Mouse (Mus musculus): Measurements from ENCODE around the gene 2700097O09Rik.
"Not testable (repeated sequence)": the region's sequence is repeated elsewhere in the genome, so short reads cannot be mapped to it uniquely, and the experiment has no call there.

The 2700097O09Rik gene

GRCm38 (mm10) chr12:55079726-55080600, at the start of gene 2700097O09Rik, which contains the start of gene Srp54a:
TSS of gene 2700097O09Rik (minus strand) at chr12:55080110.
TSS of gene Srp54a (plus strand) at chr12:55080262.
- peak; percentile 95 to 97 for DNase-seq

GRCm38 (mm10) chr12:55124731-55125130, 44.8 kb upstream of the 2700097O09Rik start:
- DNase-seq: not testable (repeated sequence)

- not testable (repeated sequence) for DNase-seq
These were observed 44.3 kb upstream of the 2700097O09Rik start, which contains the start of gene Fam177a for GRCm38 (mm10) chr12:55124242-55124641. TSS of gene Fam177a (plus strand) at chr12:55124469.

GRCm38 (mm10) chr12:55112616-55113015, 32.7 kb upstream of the 2700097O09Rik start:
- not testable (repeated sequence) for DNase-seq

GRCm38 (mm10) chr12:55092127-55092526, 12.2 kb upstream of the 2700097O09Rik start:
- DNase-seq: not testable (repeated sequence)

- DNase-seq: not testable (repeated sequence)
These were observed 662 bp upstream of the 2700097O09Rik start for GRCm38 (mm10) chr12:55080601-55080942.

GRCm38 (mm10) chr12:55078706-55079105, 1.2 kb downstream of the 2700097O09Rik start:
- DNase-seq: peak in 1 of 2 experiments; percentile 18

- no peak for DNase-seq
These were observed 4.6 kb downstream of the 2700097O09Rik start for GRCm38 (mm10) chr12:55075296-55075695.

GRCm38 (mm10) chr12:55073686-55074085, 6.2 kb downstream of the 2700097O09Rik start:
- DNase-seq: no peak

GRCm38 (mm10) chr12:55072495-55072894, 7.4 kb downstream of the 2700097O09Rik start:
- no peak for DNase-seq

- DNase-seq: peak; percentile 16 to 20
These were observed 17.8 kb downstream of the 2700097O09Rik start for GRCm38 (mm10) chr12:55062141-55062540.

GRCm38 (mm10) chr12:55061006-55061405, 18.9 kb downstream of the 2700097O09Rik start:
- no peak for DNase-seq

- no peak for DNase-seq
These were observed 19.6 kb downstream of the 2700097O09Rik start for GRCm38 (mm10) chr12:55060212-55060898.

- no peak for DNase-seq
These were observed 20.1 kb downstream of the 2700097O09Rik start for GRCm38 (mm10) chr12:55059812-55060211.

GRCm38 (mm10) chr12:55058865-55059615, 20.9 kb downstream of the 2700097O09Rik start:
- DNase-seq: peak; percentile 62 to 65

- no peak for DNase-seq
These were observed 23.2 kb downstream of the 2700097O09Rik start for GRCm38 (mm10) chr12:55056703-55057102.

- DNase-seq: peak in 1 of 2 experiments; percentile 10
These were observed 25.2 kb downstream of the 2700097O09Rik start for GRCm38 (mm10) chr12:55054551-55055241.

- no peak for DNase-seq
These were observed 26.6 kb downstream of the 2700097O09Rik start for GRCm38 (mm10) chr12:55053267-55053666.

GRCm38 (mm10) chr12:55051210-55052173, 28.4 kb downstream of the 2700097O09Rik start:
- DNase-seq: no peak

- DNase-seq: no peak
These were observed 30.1 kb downstream of the 2700097O09Rik start for GRCm38 (mm10) chr12:55049731-55050353.
